Mouse (Mus musculus): Measurements from ENCODE around the gene Myl12a. TPM values are rescaled to one million over a fixed set of nuclear protein-coding genes. Genes with fewer than 3 reads are reported as not detected.

Myl12a gene
- total RNA-seq, 4 experiments from 2014 or later: 36.5 to 49.0 (median 45.3) TPM

Other genes starting within 250 kb of the Myl12a start
- gene Tgif1, start 149.3 kb downstream of the Myl12a start, total RNA-seq (2022): 1 to 10 TPM; 1.9 to 4.7 (median 3.1) TPM
- 1 to 10 TPM; 2.7 to 4.6 (median 3.4) TPM for gene Myom1, start 245 bp downstream of the Myl12a start, total RNA-seq (2022)
- 10 to 100 TPM; 72.6 to 86.2 (median 78.6) TPM for gene Lpin2, start 179.7 kb upstream of the Myl12a start, total RNA-seq (2022)